Mouse (Mus musculus): ENCODE data around the gene Ndrg3. TPM values are rescaled to one million over a fixed set of nuclear protein-coding genes. Genes with fewer than 3 reads are reported as not detected.

The Ndrg3 gene
- polyA plus RNA-seq, 1 experiment = 29.1 TPM

GRCm38 (mm10) chr2:157036400-157036799 is 44.5 kb upstream of the Ndrg3 start:
- H3K36me3 ChIP-seq (ENCODE audit: control insufficient read depth, insufficient read depth) = peaks cover 60% of the 10 kb centered on the region

GRCm38 (mm10) chr2:157035371-157035770 is 43.5 kb upstream of the Ndrg3 start:
- Histone ChIP-seq H3K27me3 (ENCODE audit: control insufficient read depth, insufficient read depth, insufficient read length) (no peaks in the 10 kb centered on the region), H3K79me2 (ENCODE audit: control insufficient read depth, insufficient read depth) (no peaks in the 10 kb centered on the region), H3K36me3 (ENCODE audit: control insufficient read depth, insufficient read depth) (peaks cover 59% of the 10 kb centered on the region), H3K79me3 (ENCODE audit: low read depth) (no peaks in the 10 kb centered on the region), H3K4me3 (ENCODE audit: insufficient read depth, poor library complexity, severe bottlenecking) (no peak overlapping the region), H3ac (ENCODE audit: control insufficient read depth, insufficient read length, low read depth) (no peak overlapping the region)
- TF ChIP-seq FOSL1 (IDR thresholded peaks at IDR 0.05; ENCODE audit: insufficient read depth, low read length, poor library complexity, severe bottlenecking) (no peak), CEBPB (IDR thresholded peaks at IDR 0.05; ENCODE audit: low read depth) (no peak), USF1 (IDR thresholded peaks at IDR 0.05; ENCODE audit: low read depth) (no peak), MYOG (IDR thresholded peaks at IDR 0.05; ENCODE audit: control insufficient read depth, extremely low read depth, insufficient read length) (no peak), MAX (IDR thresholded peaks at IDR 0.05) (no peak)

More at GRCm38 (mm10) chr2:157036400-157036799, 44.5 kb upstream of the Ndrg3 start:
- no peak for TF ChIP-seq MYOD1 (IDR thresholded peaks at IDR 0.05; ENCODE audit: control insufficient read depth, insufficient read length, low read depth)
- peak; percentile 65 for TF ChIP-seq USF1 (IDR thresholded peaks at IDR 0.05; ENCODE audit: low read depth)
- Histone ChIP-seq H3ac (ENCODE audit: control insufficient read depth, insufficient read length, low read depth) (no peak overlapping the region), H3K27me3 (ENCODE audit: control insufficient read depth, insufficient read depth, insufficient read length) (no peaks in the 10 kb centered on the region), H3K79me3 (ENCODE audit: low read depth) (no peaks in the 10 kb centered on the region), H3K79me2 (ENCODE audit: control insufficient read depth, insufficient read depth) (no peaks in the 10 kb centered on the region), H3K4me3 (ENCODE audit: insufficient read depth, poor library complexity, severe bottlenecking) (no peak overlapping the region)

GRCm38 (mm10) chr2:157030804-157031203 is 38.9 kb upstream of the Ndrg3 start:
- Histone ChIP-seq H3K79me2 (ENCODE audit: control insufficient read depth, insufficient read depth) (no peaks in the 10 kb centered on the region), H3K27me3 (ENCODE audit: control insufficient read depth, insufficient read depth, insufficient read length) (no peaks in the 10 kb centered on the region), H3K79me3 (ENCODE audit: low read depth) (no peaks in the 10 kb centered on the region), H3ac (ENCODE audit: control insufficient read depth, insufficient read length, low read depth) (no peak overlapping the region), H3K36me3 (ENCODE audit: control insufficient read depth, insufficient read depth) (peaks cover 73% of the 10 kb centered on the region), H3K4me3 (ENCODE audit: insufficient read depth, poor library complexity, severe bottlenecking) (no peak overlapping the region)
- peak; percentile 85 for TF ChIP-seq CTCF (IDR thresholded peaks at IDR 0.05; ENCODE audit: control insufficient read depth, insufficient read depth, insufficient read length)
- no peak for TF ChIP-seq USF1 (IDR thresholded peaks at IDR 0.05; ENCODE audit: low read depth)
- TF ChIP-seq MYOG (IDR thresholded peaks at IDR 0.05; ENCODE audit: control insufficient read depth, extremely low read depth, insufficient read length) = no peak

- Histone ChIP-seq H3K4me3 (ENCODE audit: insufficient read depth, poor library complexity, severe bottlenecking) (no peak overlapping the region), H3ac (ENCODE audit: control insufficient read depth, insufficient read length, low read depth) (no peak overlapping the region), H3K27me3 (ENCODE audit: control insufficient read depth, insufficient read depth, insufficient read length) (no peaks in the 10 kb centered on the region), H3K79me2 (ENCODE audit: control insufficient read depth, insufficient read depth) (no peaks in the 10 kb centered on the region), H3K36me3 (ENCODE audit: control insufficient read depth, insufficient read depth) (peaks cover 71% of the 10 kb centered on the region), H3K79me3 (ENCODE audit: low read depth) (no peaks in the 10 kb centered on the region)
- TF ChIP-seq CEBPB (IDR thresholded peaks at IDR 0.05; ENCODE audit: low read depth) (no peak), USF1 (IDR thresholded peaks at IDR 0.05; ENCODE audit: low read depth) (no peak), CTCF (IDR thresholded peaks at IDR 0.05; ENCODE audit: control insufficient read depth, insufficient read depth, insufficient read length) (no peak), FOSL1 (IDR thresholded peaks at IDR 0.05; ENCODE audit: insufficient read depth, low read length, poor library complexity, severe bottlenecking) (no peak), MYOD1 (IDR thresholded peaks at IDR 0.05; ENCODE audit: control insufficient read depth, insufficient read length, low read depth) (no peak), MAX (IDR thresholded peaks at IDR 0.05) (no peak), MYOG (IDR thresholded peaks at IDR 0.05; ENCODE audit: control insufficient read depth, extremely low read depth, insufficient read length) (no peak)
These were observed 36.4 kb upstream of the Ndrg3 start for GRCm38 (mm10) chr2:157028261-157028660.

- Histone ChIP-seq H3ac (ENCODE audit: control insufficient read depth, insufficient read length, low read depth) (no peak overlapping the region), H3K79me3 (ENCODE audit: low read depth) (no peaks in the 10 kb centered on the region), H3K79me2 (ENCODE audit: control insufficient read depth, insufficient read depth) (no peaks in the 10 kb centered on the region), H3K27me3 (ENCODE audit: control insufficient read depth, insufficient read depth, insufficient read length) (no peaks in the 10 kb centered on the region), H3K36me3 (ENCODE audit: control insufficient read depth, insufficient read depth) (peaks cover 73% of the 10 kb centered on the region), H3K4me3 (ENCODE audit: insufficient read depth, poor library complexity, severe bottlenecking) (no peak overlapping the region)
- TF ChIP-seq MYOD1 (IDR thresholded peaks at IDR 0.05; ENCODE audit: control insufficient read depth, insufficient read length, low read depth) = no peak
- TF ChIP-seq CTCF (IDR thresholded peaks at IDR 0.05; ENCODE audit: control insufficient read depth, insufficient read depth, insufficient read length) = no peak
- TF ChIP-seq MAX (IDR thresholded peaks at IDR 0.05) = no peak
- no peak for TF ChIP-seq CEBPB (IDR thresholded peaks at IDR 0.05; ENCODE audit: low read depth)
- TF ChIP-seq FOSL1 (IDR thresholded peaks at IDR 0.05; ENCODE audit: insufficient read depth, low read length, poor library complexity, severe bottlenecking) = no peak
- TF ChIP-seq MYOG (IDR thresholded peaks at IDR 0.05; ENCODE audit: control insufficient read depth, extremely low read depth, insufficient read length) = no peak
- no peak for TF ChIP-seq USF1 (IDR thresholded peaks at IDR 0.05; ENCODE audit: low read depth)
These were observed 35.5 kb upstream of the Ndrg3 start for GRCm38 (mm10) chr2:157027106-157028008.

- TF ChIP-seq FOSL1 (IDR thresholded peaks at IDR 0.05; ENCODE audit: insufficient read depth, low read length, poor library complexity, severe bottlenecking) (no peak), MYOG (IDR thresholded peaks at IDR 0.05; ENCODE audit: control insufficient read depth, extremely low read depth, insufficient read length) (no peak), CTCF (IDR thresholded peaks at IDR 0.05; ENCODE audit: control insufficient read depth, insufficient read depth, insufficient read length) (no peak), USF1 (IDR thresholded peaks at IDR 0.05; ENCODE audit: low read depth) (no peak), CEBPB (IDR thresholded peaks at IDR 0.05; ENCODE audit: low read depth) (no peak), MYOD1 (IDR thresholded peaks at IDR 0.05; ENCODE audit: control insufficient read depth, insufficient read length, low read depth) (no peak), MAX (IDR thresholded peaks at IDR 0.05) (no peak)
- H3ac ChIP-seq (ENCODE audit: control insufficient read depth, insufficient read length, low read depth) = no peak overlapping the region
- no peaks in the 10 kb centered on the region for H3K79me3 ChIP-seq (ENCODE audit: low read depth)
- peaks cover 83% of the 10 kb centered on the region for H3K36me3 ChIP-seq (ENCODE audit: control insufficient read depth, insufficient read depth)
- no peaks in the 10 kb centered on the region for H3K27me3 ChIP-seq (ENCODE audit: control insufficient read depth, insufficient read depth, insufficient read length)
- no peak overlapping the region for H3K4me3 ChIP-seq (ENCODE audit: insufficient read depth, poor library complexity, severe bottlenecking)
- no peaks in the 10 kb centered on the region for H3K79me2 ChIP-seq (ENCODE audit: control insufficient read depth, insufficient read depth)
These were observed 29.3 kb upstream of the Ndrg3 start for GRCm38 (mm10) chr2:157021156-157021555.
